Mouse (Mus musculus) kidney, adult 10 weeks (tissue): ENCODE measurements around the gene St5. TPM values are rescaled to one million over a fixed set of nuclear protein-coding genes. Genes with fewer than 3 reads are reported as not detected.

Experiments used
- polyA plus RNA-seq: library from polyadenylated mRNA; stranded (reverse); fragments of 350-450 nt; fragmentation: Illumina TruSeq; extraction: RNeasy Lipid Tissue Mini Kit (QIAGEN cat#74804); gene quantifications from one replicate; pipeline ENCODE4 v1.2.3, GENCODE M21; 2014; ENCODE audit warnings: low read depth, low replicate concordance

The St5 gene
- 26.6 TPM for polyA plus RNA-seq

DNA sequence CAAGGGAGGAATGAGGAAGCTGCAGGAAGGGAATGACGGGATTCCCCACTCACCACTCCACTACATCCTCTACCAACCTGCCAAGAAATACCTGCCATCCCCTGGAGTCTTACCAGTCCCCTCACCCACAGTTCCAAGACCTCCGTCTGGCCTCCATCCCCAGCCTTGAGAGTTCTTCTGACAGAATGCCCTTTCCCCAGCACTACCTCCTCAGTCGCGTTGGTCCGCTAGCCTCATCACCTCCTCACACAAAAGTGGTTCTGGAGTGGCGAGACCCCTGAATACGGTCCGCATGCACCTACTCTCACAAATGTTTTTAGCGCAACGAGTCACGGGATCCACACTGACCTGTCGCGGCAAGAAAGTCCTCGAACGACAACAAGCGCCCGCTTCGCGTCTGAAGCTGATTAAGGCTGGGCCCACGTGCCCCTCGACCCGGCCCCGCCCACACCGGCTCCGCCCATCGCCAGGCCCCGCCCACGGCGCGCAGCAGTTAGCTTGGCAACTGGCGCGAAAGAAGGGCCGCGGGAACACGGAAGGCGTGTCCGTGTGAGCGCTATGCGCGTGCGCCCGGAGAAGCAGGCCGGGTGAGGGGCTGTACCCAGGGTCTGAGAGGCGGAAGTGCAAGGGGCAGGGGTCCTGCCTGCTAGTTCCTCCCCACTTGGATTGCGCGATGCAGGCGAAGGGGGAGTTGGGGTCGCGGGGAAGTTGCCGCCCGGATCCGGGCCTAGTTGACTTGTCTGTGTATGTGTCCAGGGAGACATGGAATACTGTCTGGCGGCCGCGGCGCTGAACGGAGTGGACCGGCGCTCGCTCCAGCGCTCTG lies at the start of gene St5, which contains the start of gene Akip1:
St5 (minus strand) TSS at position 416 of the 826 bp plus-strand sequence.
Akip1 (plus strand) TSS at position 501 of the 826 bp plus-strand sequence.

DNA sequence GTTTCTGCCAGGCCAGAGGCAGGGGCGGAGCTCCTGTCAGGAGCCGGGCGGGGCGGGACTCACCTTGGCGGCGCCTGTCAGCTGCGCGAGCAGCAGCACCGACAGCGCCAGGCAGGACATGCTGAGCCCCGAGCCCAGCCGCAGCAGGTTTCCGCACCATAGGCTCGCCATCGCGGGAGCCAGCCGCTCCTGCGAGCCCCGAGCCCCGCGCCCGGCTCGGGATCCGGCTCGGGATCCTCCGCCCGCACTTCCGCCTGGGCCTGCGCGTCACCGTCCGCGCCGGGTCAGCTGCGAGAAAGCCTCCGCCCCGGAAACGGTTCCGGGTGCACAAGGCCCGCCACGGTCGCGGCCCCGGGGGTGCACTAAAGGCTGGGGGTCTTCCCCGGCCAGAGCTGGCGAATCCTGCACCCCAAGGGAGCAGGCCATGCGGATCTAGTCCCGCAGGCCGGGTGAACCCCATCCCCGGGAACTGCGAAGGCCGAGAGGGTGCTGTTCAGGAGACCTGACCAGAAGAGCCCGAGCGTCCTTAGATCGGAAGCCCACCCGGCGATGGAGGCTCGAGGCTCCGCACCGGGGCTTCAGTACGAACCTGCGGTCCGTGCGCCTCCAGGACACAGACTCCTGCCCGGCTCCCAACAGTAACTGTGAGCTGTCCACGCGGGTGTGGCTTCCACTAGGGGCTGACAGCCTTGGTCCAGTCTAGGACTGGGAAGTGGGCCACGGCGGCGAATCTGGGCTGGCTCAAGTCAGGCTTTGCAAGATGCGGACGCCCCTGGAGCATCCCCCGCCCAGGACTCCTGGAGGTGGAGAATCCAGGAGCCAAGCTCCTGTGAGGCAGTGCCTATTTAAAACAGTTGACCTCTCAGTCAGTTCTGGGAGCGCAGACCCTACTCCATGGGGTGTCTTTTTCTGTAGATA lies 48.9 kb upstream of the St5 start, which contains the start of gene Tmem9b:
Tmem9b (minus strand) TSS at position 868 of the 918 bp plus-strand sequence.

DNA sequence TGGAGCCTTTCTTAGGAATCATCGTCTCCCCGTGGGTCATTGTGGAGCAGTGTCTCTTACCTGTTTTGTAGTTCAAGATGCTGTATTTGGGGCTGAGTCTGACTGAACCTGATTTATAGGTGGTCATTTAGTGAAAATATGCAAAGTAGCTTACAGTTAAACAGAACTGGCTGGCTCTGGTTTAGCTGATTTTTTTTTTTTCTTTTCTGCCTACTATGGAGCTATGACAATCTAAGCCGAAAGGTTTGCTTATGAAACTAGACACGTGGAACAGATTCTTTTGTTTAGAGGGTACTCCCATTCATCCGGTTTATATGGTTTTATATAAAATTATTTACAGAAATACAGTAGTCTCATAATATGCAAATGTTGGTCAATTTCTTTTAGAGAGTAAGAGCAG lies 28.2 kb upstream of the St5 start, which contains the start of gene Ascl3:
Ascl3 (minus strand) TSS at position 101 of the 400 bp plus-strand sequence.

DNA sequence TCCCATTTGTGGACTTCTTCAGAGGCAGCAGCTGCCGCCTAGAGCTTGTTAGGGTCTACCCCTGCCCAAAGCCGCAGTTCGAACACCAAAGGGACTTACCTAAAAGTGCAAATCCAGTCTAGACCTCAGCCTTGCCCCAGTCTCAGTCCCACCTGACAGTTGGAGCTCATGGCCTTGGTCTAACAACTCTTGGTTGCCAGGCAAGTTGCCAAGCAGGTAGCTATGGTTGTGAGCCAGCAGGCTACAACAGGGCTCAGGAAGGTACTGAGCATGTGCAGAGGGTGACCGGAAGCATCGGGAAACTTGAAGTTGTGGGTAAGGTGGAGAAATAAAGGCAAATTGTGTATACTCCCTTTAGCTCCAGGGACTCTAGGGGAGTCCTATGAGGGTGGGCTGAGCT lies 20.3 kb upstream of the St5 start, which contains the start of gene BC051019:
BC051019 (minus strand) TSS at position 154 of the 400 bp plus-strand sequence.

DNA sequence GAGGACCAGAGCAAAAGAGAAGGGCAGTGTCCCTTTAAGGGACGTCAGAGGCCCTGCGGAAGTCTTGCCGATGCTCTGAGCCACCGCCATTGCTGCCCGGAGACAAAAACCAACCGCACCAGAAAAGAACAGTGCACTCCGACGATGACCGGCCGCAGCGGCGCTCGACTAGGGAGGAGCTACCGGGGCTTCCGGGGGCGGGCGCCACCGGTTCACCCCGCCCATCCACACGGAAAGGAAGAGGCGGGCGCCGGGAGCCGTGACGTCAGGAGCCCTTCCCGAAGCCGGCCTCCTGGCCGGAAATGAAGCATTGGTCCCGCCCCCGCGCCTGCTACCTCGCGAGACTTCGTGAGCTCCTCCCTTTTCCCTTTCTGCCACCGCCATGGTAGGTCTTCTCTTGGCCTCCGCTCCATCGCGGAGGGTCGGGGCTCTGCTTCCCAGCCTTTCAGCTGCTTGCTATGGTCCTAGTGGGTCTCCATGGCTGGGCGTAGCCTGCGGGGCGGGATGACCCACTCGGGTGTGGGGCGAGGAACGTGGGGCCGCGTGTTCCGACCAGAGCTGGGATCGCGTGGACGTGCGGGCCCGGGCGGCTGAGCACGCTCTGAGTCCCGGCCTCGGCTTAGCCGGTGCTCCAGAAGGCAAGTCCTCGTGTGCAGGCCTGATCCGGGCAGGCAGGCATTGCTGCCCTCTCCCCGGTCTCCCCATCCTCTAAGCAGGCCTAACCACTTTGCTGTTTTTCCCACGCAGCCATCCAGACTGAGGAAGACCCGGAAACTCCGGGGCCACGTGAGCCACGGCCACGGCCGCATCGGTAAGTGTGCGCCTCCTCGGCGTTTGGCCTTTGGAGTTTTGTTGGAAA lies 184.3 kb downstream of the St5 start, which contains the start of gene Rpl27a:
Rpl27a (plus strand) TSS at position 310 of the 859 bp plus-strand sequence.

DNA sequence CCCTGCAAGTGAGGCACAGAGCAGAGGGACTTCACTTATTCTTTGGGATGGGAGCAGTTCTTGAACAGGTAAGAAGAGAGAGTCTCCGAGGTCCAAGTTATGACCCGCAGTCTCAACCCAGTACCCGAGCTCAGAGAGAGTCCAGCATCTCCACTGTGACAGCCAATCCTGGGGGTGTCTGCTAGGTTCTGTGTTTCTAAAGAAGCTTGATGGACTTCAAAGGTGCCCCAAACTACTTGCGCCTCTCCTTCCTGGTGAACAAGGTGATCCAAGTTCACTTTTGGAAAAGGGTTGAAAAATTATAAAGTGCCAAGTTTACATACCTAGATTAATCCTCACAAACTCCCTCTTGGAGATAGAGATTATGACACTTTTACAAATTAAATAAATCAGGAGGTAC lies 195.4 kb downstream of the St5 start, which contains the start of gene Trim66:
Trim66 (minus strand) TSS at position 101 of the 400 bp plus-strand sequence.

Other genes with a start within 250 kb of the St5 start
- gene Trim66, start 195.5 kb downstream of the St5 start, polyA plus RNA-seq: 0.04 TPM
- 127 TPM for gene Rpl27a, start 184.5 kb downstream of the St5 start, polyA plus RNA-seq
- gene Akip1, start 85 bp upstream of the St5 start, polyA plus RNA-seq: 32.8 TPM
- not detected for gene BC051019, start 20.2 kb upstream of the St5 start, polyA plus RNA-seq
- gene Ascl3, start 28.1 kb upstream of the St5 start, polyA plus RNA-seq: not detected
- gene Tmem9b, start 49.3 kb upstream of the St5 start, polyA plus RNA-seq: 147 TPM
- gene Nrip3, start 78.4 kb upstream of the St5 start, polyA plus RNA-seq: 4.2 TPM
- not detected for gene Scube2, start 162.1 kb upstream of the St5 start, polyA plus RNA-seq